Mouse (Mus musculus) kidney, adult 2 months (tissue): ENCODE results near the gene Iqschfp.

Experiments
- CTCF ChIP-seq: fragments of 200-500 bp; conservative IDR thresholded peaks from 2 replicates; pipeline ENCODE4 v1.5.1; 2011; ENCODE audit warnings: low read depth, mild to moderate bottlenecking, control low read depth, low read length, moderate library complexity, mixed read lengths; ENCODE audit not compliant: insufficient read depth, insufficient read length
- POLR2A ChIP-seq: fragments of 200-500 bp; IDR thresholded peaks from one replicate; pipeline ENCODE4 v1.6.1; 2011; ENCODE audit warnings: low read depth, low read length, control low read depth

- no peak for TF ChIP-seq CTCF
- no peak for TF ChIP-seq POLR2A
Observed at GRCm38 (mm10) chr3:68126284-68126856, 234.3 kb downstream of the Iqschfp start.
